Mouse (Mus musculus) kidney, postnatal 4 days (tissue): Measurements from ENCODE around the gene Tmtc4.

Source experiments
- DNase-seq, 2 experiments: peaks; one replicate each; pipeline ENCODE4 v3.0.0; 2021; ENCODE audit warnings: mixed read lengths in 2 of 2

Gene Tmtc4

DNA sequence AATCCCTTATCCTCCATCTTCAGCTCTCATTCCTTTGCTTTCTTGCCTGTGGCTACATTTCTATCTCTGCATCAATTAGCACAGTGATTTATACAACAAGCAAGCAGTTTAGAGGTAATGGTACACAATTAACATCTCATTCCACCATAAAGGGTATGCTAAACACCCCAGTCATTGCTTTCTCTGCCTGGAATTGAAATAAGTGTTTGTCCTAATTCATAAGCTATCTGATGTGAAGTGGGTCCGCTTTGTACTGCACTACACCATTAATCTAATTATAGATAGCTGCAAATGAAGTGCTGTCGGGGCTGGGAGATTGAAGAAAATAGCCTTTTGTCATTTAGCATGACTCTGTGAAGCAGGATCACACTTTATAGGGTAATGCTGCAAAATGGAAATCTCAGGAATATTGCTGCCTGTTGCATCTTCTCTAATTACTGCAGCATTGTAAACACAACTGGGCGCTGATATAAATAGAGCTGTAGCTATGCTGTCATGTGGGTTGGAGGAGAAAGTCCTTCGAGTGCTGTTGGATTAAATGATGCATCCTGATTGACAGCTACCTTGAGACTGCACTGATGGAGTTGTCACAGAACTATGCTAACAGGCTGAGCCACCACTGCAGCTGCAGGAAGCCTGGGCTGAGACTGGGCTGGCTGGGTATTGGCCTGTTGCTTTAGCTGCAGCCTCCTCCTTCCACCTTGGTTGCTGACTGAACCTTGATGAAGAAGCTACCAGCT, 111.8 kb downstream of the Tmtc4 start:
- no peak for DNase-seq

DNA sequence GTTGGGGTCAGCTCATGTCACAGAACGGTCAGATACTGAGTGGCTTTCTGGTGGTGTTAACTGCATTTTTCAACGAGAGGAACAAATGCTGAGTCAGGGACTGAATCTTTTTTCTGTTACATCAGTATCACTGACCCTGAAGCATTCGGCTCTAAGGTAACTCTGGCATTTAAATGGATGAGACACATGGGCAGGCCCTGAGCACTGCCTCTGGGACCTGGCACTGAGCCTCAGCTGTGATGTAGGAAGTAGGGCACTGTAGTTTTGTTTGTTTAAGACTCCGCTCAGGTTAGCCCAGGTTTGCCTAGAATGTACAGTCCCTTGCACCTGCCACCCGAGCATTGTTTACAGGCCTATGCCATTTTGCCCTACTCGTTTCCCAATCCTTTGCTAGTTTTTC, 114.0 kb downstream of the Tmtc4 start:
- no peak for DNase-seq
